Mouse (Mus musculus) liver, embryonic 14 days (tissue): ENCODE data around the gene Inpp5a. TPM values are rescaled to one million over a fixed set of nuclear protein-coding genes. Genes with fewer than 3 reads are reported as not detected.

Experiments used
- polyA plus RNA-seq: library from polyadenylated mRNA; depleted of rRNA; stranded (reverse); fragments of >200 nt; gene quantifications from 2 replicates; pipeline ENCODE4 v1.2.3, GENCODE M21; 2012; rRNA removed

Gene Inpp5a
- 1.7 and 2.5 TPM in 2 replicates for polyA plus RNA-seq

DNA sequence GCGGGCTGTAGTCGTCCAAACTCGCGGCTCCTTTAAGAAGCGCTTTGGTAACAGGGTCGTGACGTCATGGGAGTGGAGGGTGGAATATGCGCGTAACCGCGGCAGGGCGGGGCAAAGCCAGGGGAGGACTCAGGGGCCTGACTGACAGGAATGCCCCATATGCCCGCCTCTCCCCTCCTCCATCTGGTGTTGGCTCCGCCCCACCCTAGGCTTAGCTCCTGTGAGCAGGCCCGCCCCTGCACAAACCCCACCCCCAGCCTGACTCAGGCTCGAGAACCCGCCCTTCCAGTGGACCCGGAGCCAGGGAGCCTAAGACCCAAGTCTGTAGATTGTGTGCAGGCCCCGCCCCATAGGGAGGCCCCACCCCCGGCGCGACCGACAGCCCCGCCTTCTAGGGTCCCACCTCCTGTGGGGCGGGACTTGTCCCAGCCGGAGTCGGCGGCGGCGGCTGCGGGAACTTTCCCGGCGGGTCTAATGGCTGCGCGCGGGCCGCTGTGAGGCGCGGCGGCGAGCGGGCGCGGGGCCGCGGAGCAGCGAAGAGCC is at the start of gene Inpp5a:
Gene Inpp5a, plus strand, starts transcription at position 440 of the 543 bp plus-strand sequence.

DNA sequence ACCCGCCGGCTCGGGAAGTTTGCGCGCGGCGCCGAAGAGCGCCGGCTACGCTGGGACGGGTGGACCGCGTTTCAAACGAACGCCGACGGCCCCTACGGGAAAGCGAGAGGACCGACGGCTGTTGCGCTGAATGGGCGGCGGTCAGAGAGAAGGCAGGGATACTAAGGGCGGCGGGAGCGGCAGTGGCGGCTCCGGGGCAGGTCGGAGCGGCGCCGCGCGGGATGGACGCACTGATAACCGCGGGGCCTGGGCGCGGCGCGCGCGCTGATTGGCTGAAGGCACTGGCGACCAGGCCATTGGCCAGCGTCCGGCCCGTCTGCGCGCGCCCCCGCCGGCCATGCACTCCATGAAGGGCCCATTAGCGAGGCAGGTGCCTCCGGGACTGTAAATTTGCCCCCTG is 193.7 kb downstream of the Inpp5a start, which contains the start of gene Nkx6-2:
Gene Nkx6-2, minus strand, starts transcription at position 203 of the 400 bp plus-strand sequence.

Other genes starting within 250 kb of the Inpp5a start
- 0.48 and 0.58 TPM in 2 replicates for gene Lrrc27, start 176.1 kb upstream of the Inpp5a start, polyA plus RNA-seq
- gene Stk32c, start 175.8 kb upstream of the Inpp5a start, polyA plus RNA-seq: 0.08 and 0.14 TPM in 2 replicates
- gene Pwwp2b, start 140.6 kb upstream of the Inpp5a start, polyA plus RNA-seq: 0.89 and 1.0 TPM in 2 replicates
- gene Nkx6-2, start 193.7 kb downstream of the Inpp5a start, polyA plus RNA-seq: not detected in 2 replicates